Mouse (Mus musculus): ENCODE results near the gene Cd207.
"Not testable (repeated sequence)": the region's sequence is repeated elsewhere in the genome, so short reads cannot be mapped to it uniquely, and the experiment has no call there.

The Cd207 gene

DNA sequence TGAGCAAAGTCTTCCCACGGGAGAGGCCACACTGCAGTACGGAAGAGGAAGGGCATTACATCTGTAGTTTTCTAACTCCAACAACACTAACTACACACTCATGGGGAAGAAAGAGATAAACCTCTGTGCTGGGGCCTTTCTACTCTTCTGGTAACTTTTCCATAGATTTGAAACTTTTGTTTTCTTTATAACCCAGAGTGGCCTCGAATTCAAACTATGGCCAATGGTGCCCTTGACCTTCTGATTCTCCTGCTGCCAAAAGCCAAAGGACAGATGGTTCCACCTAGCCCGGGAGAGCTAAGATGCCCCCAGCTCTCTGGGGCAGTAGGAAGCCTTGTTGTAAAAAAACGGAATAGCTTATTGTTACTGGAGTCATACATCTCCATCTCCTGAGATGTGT lies 22.3 kb upstream of the Cd207 start:
- in situ Hi-C loops (cut with MboI, MseI), result no loop called here

- in situ Hi-C loops (cut with MboI, MseI), result no loop called here
These were observed 20.3 kb upstream of the Cd207 start for GRCm38 (mm10) chr6:83697932-83698331.

- in situ Hi-C loops (cut with MboI, MseI), result no loop called here
These were observed 19.0 kb upstream of the Cd207 start for GRCm38 (mm10) chr6:83696684-83697083.

- in situ Hi-C loops (cut with MboI, MseI), result no loop called here
These were observed 18.1 kb upstream of the Cd207 start for GRCm38 (mm10) chr6:83695731-83696130.

DNA sequence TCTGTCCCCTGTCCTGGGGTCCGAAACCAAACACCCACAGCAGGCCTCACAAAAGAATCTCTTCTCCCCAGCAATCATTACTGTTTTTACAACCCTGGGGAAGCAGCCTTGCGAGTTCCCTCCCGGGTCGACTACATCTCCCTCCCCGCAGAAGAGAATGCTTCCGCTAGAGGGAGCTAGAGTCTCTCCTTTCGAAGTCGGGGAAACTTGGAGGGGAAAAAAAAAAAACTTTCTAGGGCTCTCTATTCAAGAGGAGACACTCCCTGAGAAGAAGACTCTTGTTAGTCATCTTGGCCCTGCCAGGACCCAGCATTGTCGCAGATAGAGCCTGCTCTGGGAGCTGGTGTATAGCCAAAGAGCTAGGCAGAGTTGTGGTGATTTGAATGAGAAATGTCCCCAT lies 16.2 kb upstream of the Cd207 start:
- in situ Hi-C loops (cut with MboI, MseI), result no loop called here

- in situ Hi-C loops (cut with MboI, MseI), result no loop called here
These were observed 15.3 kb upstream of the Cd207 start for GRCm38 (mm10) chr6:83692962-83693361.

- in situ Hi-C loops (cut with MboI, MseI), result no loop called here
These were observed 13.3 kb upstream of the Cd207 start for GRCm38 (mm10) chr6:83690936-83691335.

DNA sequence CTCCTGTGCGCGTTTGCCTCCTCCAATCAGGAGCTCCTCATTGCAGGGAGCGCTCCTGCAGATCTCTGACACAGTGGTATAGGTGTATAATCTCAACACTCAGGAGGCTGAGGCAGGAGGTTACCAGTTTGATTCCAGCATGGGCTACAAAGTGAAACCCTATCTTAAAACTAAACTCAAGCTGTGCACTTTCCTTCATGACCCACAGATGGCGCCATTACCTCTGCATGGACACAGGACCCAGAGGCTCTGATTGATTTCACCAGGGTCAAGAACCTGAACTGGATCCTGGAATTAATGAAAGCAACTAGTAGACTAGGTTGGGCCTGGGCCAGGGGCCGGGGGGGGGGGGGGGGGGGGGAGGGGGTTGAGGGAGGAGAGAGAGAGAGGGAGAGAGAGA lies 12.6 kb upstream of the Cd207 start:
- in situ Hi-C loops (cut with MboI, MseI), result no loop called here

DNA sequence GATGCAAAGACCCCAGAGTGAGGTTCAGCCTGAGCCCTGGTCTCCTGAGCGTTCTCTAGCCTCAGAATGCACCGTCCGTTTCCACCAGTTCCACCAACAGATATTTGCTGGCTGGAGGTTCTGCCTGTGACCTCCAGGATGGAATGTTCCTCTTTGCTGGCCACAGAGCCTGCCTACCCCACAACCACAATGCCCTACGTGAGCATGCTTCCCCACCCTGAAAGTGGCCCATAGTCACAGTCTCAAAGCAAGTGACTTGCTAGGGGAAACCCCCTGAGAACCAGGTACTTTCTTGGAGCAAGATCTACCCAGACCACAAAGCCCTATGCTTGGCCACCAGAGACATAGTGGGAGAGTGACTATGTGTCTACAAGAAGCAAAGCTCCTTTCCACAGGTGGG lies 11.7 kb upstream of the Cd207 start:
- in situ Hi-C loops (cut with MboI, MseI), result loop anchor here (5.0 kb wide), 1 partner anchor 38 kb away; no protein-coding TSS in a partner anchor

DNA sequence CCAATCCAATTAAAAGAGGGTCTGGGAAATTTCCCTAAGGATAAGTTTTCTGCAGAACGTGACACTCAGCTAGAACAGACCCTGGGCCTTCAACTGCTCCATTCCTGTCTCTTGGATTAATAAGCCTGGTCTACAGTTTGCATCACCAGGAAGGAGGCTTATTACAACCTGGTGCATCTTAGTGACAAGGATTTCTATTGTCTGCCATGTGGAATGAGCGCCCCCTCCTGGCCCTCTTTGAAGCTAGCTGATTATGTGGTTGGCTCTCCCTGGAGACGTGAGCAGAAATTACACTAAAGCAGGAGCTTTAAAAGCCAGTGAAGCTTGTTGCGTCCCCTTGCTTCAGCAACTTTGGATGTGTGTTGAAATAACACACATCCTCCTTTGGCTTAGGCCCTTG lies 4.3 kb downstream of the Cd207 start:
- in situ Hi-C loops (cut with MboI, MseI), result loop anchor here (5.0 kb wide), 1 partner anchor 151 kb away; no protein-coding TSS in a partner anchor

GRCm38 (mm10) chr6:83665009-83665408 lies 12.6 kb downstream of the Cd207 start:
- in situ Hi-C loops (cut with MboI, MseI), result no loop called here

DNA sequence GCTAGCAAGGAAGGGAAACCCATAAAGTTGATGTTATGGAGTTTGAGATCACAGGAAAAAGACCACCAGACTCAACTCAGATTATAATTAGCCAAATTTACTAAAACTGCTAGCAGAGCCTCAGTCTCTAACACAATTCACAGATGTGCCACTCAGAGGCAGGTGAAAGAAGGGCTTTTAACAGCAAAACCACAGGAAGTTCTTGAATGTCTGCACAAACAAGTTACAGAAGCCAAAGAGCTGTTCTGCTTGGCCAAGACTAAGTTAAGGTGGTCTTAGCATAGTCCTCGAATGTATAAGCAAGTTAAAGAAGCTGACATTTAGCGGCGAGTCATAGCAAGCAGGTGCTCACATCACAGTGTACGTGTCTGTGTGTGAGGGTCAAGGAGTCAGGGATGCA lies 16.8 kb downstream of the Cd207 start:
- in situ Hi-C loops (cut with MboI, MseI), result no loop called here

- in situ Hi-C loops (cut with MboI, MseI), result no loop called here
These were observed 21.6 kb downstream of the Cd207 start, which contains the start of gene Clec4f for GRCm38 (mm10) chr6:83656087-83656486. TSS of gene Clec4f (minus strand) at chr6:83656187.

DNA sequence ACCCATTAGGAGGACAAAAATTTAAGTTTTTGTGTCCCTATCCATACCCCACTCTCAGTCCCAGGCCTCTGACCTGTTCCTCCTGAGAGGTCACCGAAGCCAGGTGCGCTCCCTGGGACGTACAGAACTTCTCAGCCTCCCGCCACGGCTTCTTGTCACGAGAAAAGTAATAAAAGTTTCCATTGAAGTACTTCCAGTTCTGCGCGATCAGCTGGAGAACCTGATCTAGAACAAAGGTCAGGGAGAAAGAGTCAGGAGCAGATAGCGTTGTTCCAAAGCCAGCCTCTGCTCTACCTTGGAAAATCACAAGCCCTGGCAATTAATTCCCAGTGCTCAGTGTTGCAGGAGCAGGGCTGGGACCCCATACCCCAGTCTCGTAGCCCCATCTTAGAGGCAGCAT lies 30.9 kb downstream of the Cd207 start:
- in situ Hi-C loops (cut with MboI, MseI), result no loop called here

GRCm38 (mm10) chr6:83635329-83635728 lies 42.3 kb downstream of the Cd207 start:
- in situ Hi-C loops (cut with MboI, MseI), result no loop called here

GRCm38 (mm10) chr6:83634631-83635030 lies 43.0 kb downstream of the Cd207 start:
- in situ Hi-C loops (cut with MboI, MseI), result not testable (repeated sequence)

- in situ Hi-C loops (cut with MboI, MseI), result not testable (repeated sequence)
These were observed 43.6 kb downstream of the Cd207 start for GRCm38 (mm10) chr6:83634106-83634505.

DNA sequence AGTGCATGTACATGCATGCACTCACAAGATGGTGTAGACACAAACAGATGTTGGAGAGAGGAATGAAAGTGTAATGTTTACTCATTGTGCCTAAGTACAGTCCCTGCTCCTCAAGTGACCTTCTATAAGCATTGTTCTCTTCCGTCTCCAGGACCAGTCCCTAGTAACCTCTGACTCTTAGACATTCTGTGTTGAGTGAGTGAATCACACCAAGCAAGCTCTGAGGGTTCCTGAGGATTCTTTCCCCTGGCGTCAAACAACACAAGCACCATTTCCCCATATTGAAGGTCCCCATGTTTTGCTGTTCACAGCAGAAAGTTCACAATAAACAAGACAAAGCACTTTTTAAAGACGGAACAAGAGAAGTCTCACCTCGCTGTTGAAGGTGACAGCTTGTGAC lies 45.8 kb downstream of the Cd207 start:
- in situ Hi-C loops (cut with MboI, MseI), result no loop called here

- in situ Hi-C loops (cut with MboI, MseI), result no loop called here
These were observed 50.9 kb downstream of the Cd207 start for GRCm38 (mm10) chr6:83626781-83627180.
